Mouse (Mus musculus) lung, adult 2 months (tissue): Measurements from ENCODE around the gene Fanci.

ENCODE experiments used
- CTCF ChIP-seq: fragments of 200-500 bp; IDR thresholded peaks from 2 replicates; pipeline ENCODE4 v1.5.1; 2011; ENCODE audit warnings: mild to moderate bottlenecking, low read length, control low read depth; ENCODE audit not compliant: insufficient read depth
- POLR2A ChIP-seq: fragments of 200-500 bp; IDR thresholded peaks from 2 replicates; pipeline ENCODE4 v1.6.1; 2011; ENCODE audit warnings: low read depth, mild to moderate bottlenecking, control low read depth, low read length, borderline replicate concordance; ENCODE audit errors: extremely low read depth

GRCm38 (mm10) chr7:79472792-79473191 is 81.1 kb downstream of the Fanci start:
- peak; percentile 28 for TF ChIP-seq CTCF
- no peak for TF ChIP-seq POLR2A
